Mouse (Mus musculus) left cerebral cortex, postnatal 25 days (tissue): ENCODE results near the gene Olfr986. TPM values are rescaled to one million over a fixed set of nuclear protein-coding genes. Genes with fewer than 3 reads are reported as not detected.

ENCODE experiments used
- DNase-seq, 2 experiments: peaks; one replicate each; pipeline ENCODE4 v3.0.0; 2022; ENCODE audit warnings: low spot score in 2 of 2, mixed read lengths in 1 of 2
- intact Hi-C: fragments of 180-260 bp; cut with DNase I; formaldehyde crosslinking; loops from one replicate; pipeline ENCODE4 v1.15.1; 2025
- total RNA-seq, 2 experiments: library from RNA; stranded (reverse); gene quantifications; 2 replicates each; pipeline ENCODE4 v1.2.3; 2021

The Olfr986 gene
- total RNA-seq, 2 experiments from 2014 or later, result not detected

DNA sequence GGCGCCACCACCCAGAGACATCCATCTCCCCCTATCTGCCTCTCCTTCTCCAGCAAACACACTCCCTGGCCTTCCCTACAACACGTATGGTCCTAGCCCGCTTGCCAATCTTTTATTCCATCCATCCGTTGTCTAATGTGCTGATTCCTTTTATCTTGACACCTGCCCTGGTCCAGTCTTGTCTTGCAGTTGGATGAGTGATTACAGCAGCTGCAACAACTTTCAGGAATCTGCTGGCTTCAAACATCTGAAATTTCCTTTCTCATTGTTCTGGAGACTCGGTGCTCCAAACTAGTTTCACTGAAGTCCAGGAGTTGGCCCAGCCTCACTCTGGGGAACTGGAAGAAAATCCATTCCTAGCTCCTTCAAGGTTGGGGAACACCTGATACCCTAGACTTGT is 48.8 kb downstream of the Olfr986 start:
- intact Hi-C loops, result loop anchor here (5.0 kb wide), 1 partner anchor 63 kb away; no protein-coding TSS in a partner anchor
- DNase-seq, result no peak

DNA sequence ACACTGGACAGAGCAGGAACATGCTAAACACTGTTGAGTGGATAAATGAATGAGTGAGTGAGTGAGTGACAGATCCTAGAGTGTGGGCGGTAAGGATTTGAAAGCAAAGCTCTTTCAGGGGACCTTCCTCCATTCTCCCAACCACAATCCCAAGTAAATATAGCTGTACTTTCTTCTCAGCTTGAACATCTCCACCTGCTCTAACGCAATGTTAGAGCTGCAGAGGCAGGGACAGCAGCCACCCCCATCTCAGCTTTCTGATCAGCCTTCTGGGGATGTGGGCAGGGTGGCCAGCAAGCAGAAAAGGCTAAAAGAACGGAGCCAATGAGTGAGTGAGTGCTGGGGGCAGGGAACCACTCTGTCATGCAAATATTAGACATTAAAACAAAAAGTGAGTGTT is 50.3 kb downstream of the Olfr986 start:
- DNase-seq, result peak in 1 of 2 experiments; percentile 38
- intact Hi-C loops, result loop anchor here (5.0 to 10.0 kb wide), 3 partner anchors 36 to 354 kb away; partner anchors contain the start of gene Scn3b

- DNase-seq, result no peak
- intact Hi-C loops, result loop anchor here (5.0 to 10.0 kb wide), 3 partner anchors 33 to 350 kb away; partner anchors contain the start of gene Scn3b
Measured at GRCm38 (mm10) chr9:40234233-40235072, 53.7 kb downstream of the Olfr986 start.

DNA sequence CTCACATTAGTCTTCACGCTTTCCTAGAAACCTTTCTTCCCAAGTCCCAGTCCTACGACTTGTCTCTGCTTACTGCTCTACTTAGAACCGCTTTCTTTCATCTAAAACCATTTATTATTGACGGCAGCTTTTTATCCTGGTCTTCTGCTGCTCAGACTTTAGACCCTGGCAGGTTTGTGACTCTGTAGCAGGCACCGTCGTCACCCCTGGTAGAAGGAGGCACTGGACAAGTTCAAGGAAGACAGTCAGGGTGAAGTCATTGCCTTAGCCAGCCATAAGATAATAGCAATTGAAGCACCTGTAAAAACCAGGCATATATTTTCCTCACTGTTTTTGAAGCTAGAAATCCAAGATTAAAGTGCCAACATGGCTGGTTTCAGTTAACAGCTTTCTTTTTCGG is 54.5 kb downstream of the Olfr986 start:
- intact Hi-C loops, result loop anchor here (10.0 kb wide), 1 partner anchor 350 kb away; no protein-coding TSS in a partner anchor
- DNase-seq, result no peak

Other genes with a start within 250 kb of the Olfr986 start
- not detected for gene Olfr974, start 243.4 kb upstream of the Olfr986 start, total RNA-seq
- gene Olfr975, start 228.9 kb upstream of the Olfr986 start, total RNA-seq, result not detected
- not detected for gene Olfr976, start 219.8 kb upstream of the Olfr986 start, total RNA-seq
- not detected for gene Olfr978, start 188.8 kb upstream of the Olfr986 start, total RNA-seq
- not detected for gene Olfr979, start 177.5 kb upstream of the Olfr986 start, total RNA-seq
- gene Olfr980, start 171.3 kb upstream of the Olfr986 start, total RNA-seq, result not detected
- gene Olfr981, start 159.5 kb upstream of the Olfr986 start, total RNA-seq, result not detected
- gene Olfr982, start 107.1 kb upstream of the Olfr986 start, total RNA-seq, result not detected
- gene Olfr983, start 87.3 kb upstream of the Olfr986 start, total RNA-seq, result not detected
- not detected for gene Olfr984, start 66.7 kb upstream of the Olfr986 start, total RNA-seq
- not detected for gene Olfr985, start 50.7 kb upstream of the Olfr986 start, total RNA-seq
- not detected for gene Tmem225, start 32.8 kb upstream of the Olfr986 start, total RNA-seq
- gene Zfp202, start 11.4 kb downstream of the Olfr986 start, total RNA-seq, result 1 to 10 TPM; 3.4 to 3.5 TPM
- gene Scn3b, start 88.3 kb downstream of the Olfr986 start, total RNA-seq, result 100 to 1,000 TPM; 112 to 117 TPM